Mouse (Mus musculus) MEL (cell line): ENCODE measurements at regions not wholly inside any gene's neighbourhood (a gene's known extent, or its start where the extent isn't known, plus 50 kb on each side); places are given as distances from the start of the nearest gene placed in this dataset.

Experiments used
- BHLHE40 ChIP-seq: IDR thresholded peaks from 2 replicates; pipeline ENCODE4 v1.6.1; 2012; ENCODE audit warnings: low read depth, mild to moderate bottlenecking, inconsistent platforms, low read length, improper control_type of control experiment, borderline replicate concordance
- CTCF ChIP-seq, 3 experiments: IDR thresholded peaks in 2 of 3; conservative IDR thresholded peaks in 1 of 3; 2 replicates each; pipeline ENCODE4 v1.5.1; 2011 to 2012; ENCODE audit warnings: low read length in 3 of 3, low read depth in 2 of 3, mild to moderate bottlenecking in 2 of 3, improper control_type of control experiment in 1 of 3, inconsistent platforms in 1 of 3, mixed read lengths in 1 of 3, moderate library complexity in 1 of 3; ENCODE audit not compliant: control insufficient read depth in 1 of 3, insufficient read depth in 1 of 3, poor library complexity in 1 of 3, severe bottlenecking in 1 of 3
- E2F4 ChIP-seq: IDR thresholded peaks from 2 replicates; pipeline ENCODE4 v1.6.1; 2011; ENCODE audit warnings: low read depth, low read length, improper control_type of control experiment, borderline replicate concordance
- GATA1 ChIP-seq: IDR thresholded peaks from 2 replicates; pipeline ENCODE4 v1.6.1; 2011; ENCODE audit warnings: low read depth, low read length, improper control_type of control experiment
- HCFC1 ChIP-seq: IDR thresholded peaks from 2 replicates; pipeline ENCODE4 v1.6.1; 2012; ENCODE audit warnings: low read depth, mild to moderate bottlenecking, inconsistent platforms, low read length, improper control_type of control experiment, moderate library complexity
- MYB ChIP-seq: IDR thresholded peaks from 2 replicates; pipeline ENCODE4 v1.6.1; 2011; ENCODE audit warnings: mild to moderate bottlenecking, low read depth, low read length, improper control_type of control experiment
- MYC ChIP-seq: IDR thresholded peaks from 2 replicates; pipeline ENCODE4 v1.6.1; 2011; ENCODE audit warnings: low read depth, mild to moderate bottlenecking, low read length, improper control_type of control experiment, moderate library complexity
- NRF1 ChIP-seq: IDR thresholded peaks from 2 replicates; pipeline ENCODE4 v1.6.1; 2014; ENCODE audit warnings: low read depth, mild to moderate bottlenecking, inconsistent platforms, low read length, improper control_type of control experiment, moderate library complexity; ENCODE audit not compliant: poor library complexity, insufficient read depth, severe bottlenecking
- RCOR1 ChIP-seq: IDR thresholded peaks from 2 replicates; pipeline ENCODE4 v1.6.1; 2012; ENCODE audit warnings: low read depth, mild to moderate bottlenecking, inconsistent platforms, low read length, improper control_type of control experiment
- ZKSCAN1 ChIP-seq: IDR thresholded peaks from 2 replicates; pipeline ENCODE4 v1.6.1; 2012; ENCODE audit warnings: low read depth, mild to moderate bottlenecking, inconsistent platforms, low read length, improper control_type of control experiment, moderate library complexity

GRCm38 (mm10) chr16:24216828-24217227, 176.5 kb upstream of the Lpp start:
- TF ChIP-seq BHLHE40: no peak
- TF ChIP-seq NRF1: no peak
- TF ChIP-seq CTCF (IDR thresholded peaks at IDR 0.05 in 2 of 3, conservative IDR thresholded peaks at IDR 0.05 in 1 of 3; ENCODE audit: control insufficient read depth in 1 of 3, insufficient read depth in 1 of 3, low read depth in 2 of 3, low read length in 3 of 3, poor library complexity in 1 of 3, severe bottlenecking in 1 of 3): no peak
- no peak for TF ChIP-seq ZKSCAN1
- no peak for TF ChIP-seq MYC
- TF ChIP-seq E2F4: no peak
- no peak for TF ChIP-seq HCFC1
- no peak for TF ChIP-seq MYB
- no peak for TF ChIP-seq RCOR1
- no peak for TF ChIP-seq GATA1
